Mouse (Mus musculus) heart, adult 9 months (tissue): ENCODE measurements around the gene Tnni3k.
"Not testable (repeated sequence)": the region's sequence is repeated elsewhere in the genome, so short reads cannot be mapped to it uniquely, and the experiment has no call there.

Experiments used
- DNase-seq, 2 experiments: peaks; one replicate each; pipeline ENCODE4 v3.0.0; 2022; ENCODE audit warnings: low spot score in 2 of 2

Tnni3k gene

GRCm38 (mm10) chr3:154836137-154836536, 219.1 kb downstream of the Tnni3k start:
- DNase-seq = peak in 1 of 2 experiments; percentile 19

GRCm38 (mm10) chr3:154834373-154834772, 220.8 kb downstream of the Tnni3k start:
- no peak for DNase-seq

- DNase-seq = no peak
Measured at GRCm38 (mm10) chr3:154825739-154826138, 229.5 kb downstream of the Tnni3k start.

GRCm38 (mm10) chr3:154824713-154825112, 230.5 kb downstream of the Tnni3k start:
- no peak for DNase-seq

GRCm38 (mm10) chr3:154819684-154820083, 235.5 kb downstream of the Tnni3k start:
- not testable (repeated sequence) for DNase-seq

- DNase-seq = no peak
Measured at GRCm38 (mm10) chr3:154817732-154818131, 237.5 kb downstream of the Tnni3k start.

GRCm38 (mm10) chr3:154816801-154817625, 238.2 kb downstream of the Tnni3k start:
- DNase-seq = peak; percentile 18 to 53

GRCm38 (mm10) chr3:154816231-154816630, 239.0 kb downstream of the Tnni3k start:
- DNase-seq = no peak

GRCm38 (mm10) chr3:154815606-154816005, 239.6 kb downstream of the Tnni3k start:
- no peak for DNase-seq

- no peak for DNase-seq
Measured at GRCm38 (mm10) chr3:154812893-154813292, 242.3 kb downstream of the Tnni3k start.

- no peak for DNase-seq
Measured at GRCm38 (mm10) chr3:154811833-154812232, 243.4 kb downstream of the Tnni3k start.

- DNase-seq = no peak
Measured at GRCm38 (mm10) chr3:154811281-154811680, 243.9 kb downstream of the Tnni3k start.

GRCm38 (mm10) chr3:154810273-154810870, 244.8 kb downstream of the Tnni3k start:
- no peak for DNase-seq

GRCm38 (mm10) chr3:154806626-154807025, 248.6 kb downstream of the Tnni3k start:
- peak in 1 of 2 experiments; percentile 14 for DNase-seq

- DNase-seq = no peak
Measured at GRCm38 (mm10) chr3:154800888-154801429, 254.2 kb downstream of the Tnni3k start.

GRCm38 (mm10) chr3:154800454-154800853, 254.8 kb downstream of the Tnni3k start:
- DNase-seq = no peak

GRCm38 (mm10) chr3:154798806-154799205, 256.4 kb downstream of the Tnni3k start:
- DNase-seq = no peak

- DNase-seq = no peak
Measured at GRCm38 (mm10) chr3:154793571-154793970, 261.6 kb downstream of the Tnni3k start.

GRCm38 (mm10) chr3:154787611-154788010, 267.6 kb downstream of the Tnni3k start:
- DNase-seq = no peak

GRCm38 (mm10) chr3:154786354-154786753, 268.9 kb downstream of the Tnni3k start:
- no peak for DNase-seq

GRCm38 (mm10) chr3:154778836-154779595, 276.2 kb downstream of the Tnni3k start:
- no peak for DNase-seq

GRCm38 (mm10) chr3:154771651-154772050, 283.6 kb downstream of the Tnni3k start:
- no peak for DNase-seq
